Mouse (Mus musculus): ENCODE measurements around the gene Gsdmc3.
"Not testable (repeated sequence)": the region's sequence is repeated elsewhere in the genome, so short reads cannot be mapped to it uniquely, and the experiment has no call there.

Gsdmc3 gene

GRCm38 (mm10) chr15:63878458-63878857 lies at the start of gene Gsdmc3:
Gene Gsdmc3 (minus strand): TSS chr15:63878558.
- DNase-seq: not testable (repeated sequence)

DNA sequence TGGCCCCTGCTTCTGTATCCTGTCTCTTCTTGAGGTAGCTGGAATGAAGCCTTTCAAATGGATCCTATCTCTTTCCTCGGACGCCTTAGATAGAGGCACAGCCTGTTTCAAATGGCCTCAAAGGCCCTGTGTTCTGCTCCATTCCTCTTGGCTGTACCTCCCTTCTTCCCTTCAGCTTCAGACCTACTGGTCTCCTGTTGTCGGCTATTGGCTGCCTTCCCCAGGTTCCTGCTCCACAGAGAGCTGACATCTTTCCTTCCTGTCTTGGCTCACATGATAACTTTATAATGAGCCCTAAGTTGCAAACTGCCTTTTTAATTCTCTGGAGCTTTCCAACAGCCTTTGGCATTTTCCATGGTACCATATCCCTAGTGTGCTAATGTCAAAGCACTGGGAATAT lies 47.8 kb upstream of the Gsdmc3 start:
- DNase-seq: no peak

DNA sequence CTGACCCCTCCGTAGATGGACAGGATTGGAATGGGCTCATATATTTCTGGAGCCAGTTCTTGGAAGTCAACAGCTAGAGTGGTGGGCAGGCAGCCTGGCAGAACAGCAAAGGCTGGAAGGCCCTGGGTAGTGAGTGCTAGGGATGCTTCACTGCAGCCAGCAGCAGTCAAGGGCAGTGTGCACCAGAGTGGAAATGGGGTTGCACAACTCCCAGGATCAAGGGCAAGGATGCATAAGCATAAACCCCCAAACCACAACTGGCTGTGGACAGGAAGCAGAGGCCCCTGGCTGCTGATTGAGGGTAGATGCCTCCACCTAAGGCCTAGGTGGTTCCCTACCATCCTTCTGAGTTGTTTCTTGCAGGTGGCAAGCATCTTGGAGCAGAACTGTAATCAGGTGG lies 46.1 kb upstream of the Gsdmc3 start:
- no peak for DNase-seq

- not testable (repeated sequence) for DNase-seq
Observed at GRCm38 (mm10) chr15:63921618-63922017, 43.3 kb upstream of the Gsdmc3 start.

GRCm38 (mm10) chr15:63919728-63920127 lies 41.4 kb upstream of the Gsdmc3 start:
- not testable (repeated sequence) for DNase-seq

DNA sequence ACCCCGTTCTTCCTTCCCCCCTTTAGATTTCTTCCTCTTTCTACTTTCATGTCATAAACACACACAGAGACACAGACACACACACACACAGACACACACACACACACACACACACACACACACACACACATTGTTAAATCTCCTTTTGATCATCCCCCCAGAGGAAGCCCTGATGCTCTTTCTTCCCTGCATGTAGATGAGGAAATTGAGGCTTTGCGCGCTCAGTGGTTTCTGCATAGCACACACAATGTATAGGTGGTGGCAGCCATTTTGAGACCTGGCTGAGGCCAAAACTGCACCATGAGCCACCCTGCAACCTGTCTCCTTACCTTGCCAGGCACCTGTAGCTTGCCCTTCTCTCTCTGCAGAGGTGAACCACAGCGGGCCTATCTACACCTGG lies 38.2 kb upstream of the Gsdmc3 start:
- not testable (repeated sequence) for DNase-seq

DNA sequence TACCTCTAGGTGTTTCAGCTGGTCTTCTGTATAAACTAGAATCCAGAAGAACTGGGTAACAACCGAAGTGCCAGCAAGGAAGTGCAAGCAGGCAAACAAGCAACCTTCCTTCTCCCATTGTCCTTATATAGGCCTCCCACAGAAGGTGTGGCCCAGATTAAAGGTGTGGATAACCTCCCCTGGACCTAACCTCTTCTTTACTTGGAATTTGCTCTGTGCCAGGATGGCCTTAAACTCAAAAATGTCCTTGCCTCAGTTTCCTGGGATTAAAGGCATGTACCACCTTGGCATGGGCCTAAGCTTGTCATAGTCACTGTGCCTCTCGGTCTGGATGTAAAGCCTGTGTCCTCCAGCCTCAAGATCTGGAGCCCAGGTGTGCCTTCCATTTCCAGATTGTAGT lies 33.8 kb upstream of the Gsdmc3 start, which contains the start of gene Gsdmc4:
Gsdmc4 (minus strand) TSS at position 101 of the 400 bp plus-strand sequence.
- not testable (repeated sequence) for DNase-seq

DNA sequence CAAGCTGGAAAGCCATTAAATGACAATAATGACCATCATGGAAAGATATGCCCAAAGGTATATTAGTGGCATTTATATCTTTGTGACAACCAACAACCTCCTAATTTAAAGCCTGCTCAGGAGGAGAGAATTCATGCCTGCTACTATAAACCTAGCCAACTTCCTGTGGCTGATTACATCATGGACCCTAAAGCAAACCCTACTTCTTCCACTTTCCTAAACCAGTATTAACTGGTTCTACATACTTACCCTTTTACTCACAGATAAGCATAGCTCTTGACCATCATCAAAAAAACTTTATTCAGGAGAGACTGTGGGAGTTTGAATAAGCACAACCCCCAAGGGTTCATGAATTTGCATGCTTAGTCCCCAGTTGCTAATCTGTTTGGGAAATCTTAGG lies 31.5 kb upstream of the Gsdmc3 start:
- not testable (repeated sequence) for DNase-seq

DNA sequence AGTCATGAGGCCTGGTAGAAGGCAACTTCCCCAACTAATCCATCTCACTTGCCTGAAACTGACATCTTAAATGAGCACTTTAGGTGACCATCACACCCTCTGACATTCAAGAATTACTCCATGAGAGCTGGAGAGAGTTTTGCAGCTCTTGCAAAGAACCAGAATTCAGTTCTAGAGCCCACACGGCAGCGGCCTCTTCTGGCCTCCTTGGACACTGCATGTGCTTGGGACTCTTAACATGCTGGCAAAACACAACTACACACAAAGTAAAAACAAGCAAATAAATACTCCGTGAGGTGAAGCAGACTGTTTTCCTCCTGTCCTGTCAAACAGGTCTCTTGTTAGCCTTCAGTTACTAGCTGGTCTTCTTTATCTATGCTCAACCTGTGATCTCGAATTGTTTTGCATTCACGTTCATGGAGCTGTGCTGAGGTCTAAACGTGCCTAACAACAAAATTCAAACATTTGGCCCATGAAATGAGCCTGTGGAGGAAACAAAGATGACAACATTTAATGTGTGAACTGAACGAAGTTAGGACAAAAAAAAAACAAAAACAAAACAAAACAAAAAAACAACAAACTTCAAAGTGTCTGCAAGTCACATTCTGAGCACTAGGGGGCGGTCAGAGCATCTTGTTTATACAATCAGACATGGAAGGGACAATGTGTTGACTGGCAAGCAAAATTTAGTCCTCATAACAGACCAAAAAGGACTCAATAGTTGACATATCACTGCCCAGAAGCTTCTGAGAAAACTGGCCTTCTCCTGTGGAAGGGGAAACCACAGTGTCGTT lies 17.4 kb upstream of the Gsdmc3 start:
- peak; percentile 62 for DNase-seq

DNA sequence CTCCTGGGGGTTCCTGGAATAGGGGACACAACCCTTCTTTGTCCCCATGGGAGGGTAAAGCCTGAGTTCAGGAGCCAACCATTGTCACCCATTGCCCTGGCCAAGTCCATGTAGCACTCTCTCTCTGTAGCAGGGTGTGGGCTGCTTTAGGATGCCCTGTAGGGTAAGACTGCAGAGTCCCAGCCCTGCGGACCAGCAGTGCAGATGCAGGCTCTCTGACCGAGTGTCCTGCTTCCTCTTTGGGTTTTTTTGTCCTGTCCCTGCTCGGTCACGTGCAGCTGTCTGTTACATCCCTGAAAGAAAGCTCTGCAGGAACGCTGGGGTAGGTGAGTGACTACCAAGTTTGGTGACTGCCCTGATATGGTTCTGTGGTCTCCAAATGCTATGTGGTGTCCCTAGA lies 10.1 kb upstream of the Gsdmc3 start:
- DNase-seq: not testable (repeated sequence)

DNA sequence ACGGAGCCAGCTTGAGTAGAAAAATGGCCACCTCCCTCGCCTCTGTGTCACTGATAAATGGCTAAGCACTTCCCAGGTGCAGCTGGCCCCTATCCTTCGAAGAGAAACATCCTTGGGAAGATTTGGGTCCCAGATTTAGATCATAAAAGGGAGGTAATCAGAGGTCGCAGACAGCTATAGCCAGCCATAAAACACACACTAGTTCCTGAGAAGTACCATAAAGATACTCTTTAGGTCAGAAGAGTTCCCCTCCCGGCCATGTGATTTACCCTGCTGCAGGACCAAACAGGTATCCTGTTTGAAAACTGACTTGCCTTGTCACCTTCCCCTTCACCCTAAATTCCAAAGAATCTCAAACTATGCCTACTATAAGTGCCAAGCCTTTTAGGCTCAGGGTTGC lies 9.6 kb upstream of the Gsdmc3 start:
- not testable (repeated sequence) for DNase-seq

DNA sequence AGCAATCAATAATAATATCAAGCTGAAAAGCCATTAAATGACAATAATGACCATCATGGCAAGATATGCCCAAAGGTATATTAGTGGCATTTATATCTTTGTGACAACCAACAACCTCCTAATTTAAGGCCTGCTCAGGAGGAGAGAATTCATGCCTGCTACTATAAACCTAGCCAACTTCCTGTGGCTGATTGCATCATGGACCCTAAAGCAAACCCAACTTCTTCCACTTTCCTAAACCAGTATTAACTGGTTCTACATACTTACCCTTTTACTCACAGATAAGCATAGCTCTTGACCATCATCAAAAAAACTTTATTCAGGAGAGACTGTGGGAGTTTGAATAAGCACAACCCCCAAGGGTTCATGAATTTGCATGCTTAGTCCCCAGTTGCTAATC lies 2.2 kb downstream of the Gsdmc3 start:
- DNase-seq: not testable (repeated sequence)

- peak; percentile 27 for DNase-seq
Observed at GRCm38 (mm10) chr15:63861965-63862364, 16.4 kb downstream of the Gsdmc3 start.

Measured in retina, postnatal 1 day (tissue).